Mouse (Mus musculus): Measurements from ENCODE around the gene Pygo1. TPM values are rescaled to one million over a fixed set of nuclear protein-coding genes. Genes with fewer than 3 reads are reported as not detected.

The Pygo1 gene
- polyA plus RNA-seq, 1 experiment, result not detected

DNA sequence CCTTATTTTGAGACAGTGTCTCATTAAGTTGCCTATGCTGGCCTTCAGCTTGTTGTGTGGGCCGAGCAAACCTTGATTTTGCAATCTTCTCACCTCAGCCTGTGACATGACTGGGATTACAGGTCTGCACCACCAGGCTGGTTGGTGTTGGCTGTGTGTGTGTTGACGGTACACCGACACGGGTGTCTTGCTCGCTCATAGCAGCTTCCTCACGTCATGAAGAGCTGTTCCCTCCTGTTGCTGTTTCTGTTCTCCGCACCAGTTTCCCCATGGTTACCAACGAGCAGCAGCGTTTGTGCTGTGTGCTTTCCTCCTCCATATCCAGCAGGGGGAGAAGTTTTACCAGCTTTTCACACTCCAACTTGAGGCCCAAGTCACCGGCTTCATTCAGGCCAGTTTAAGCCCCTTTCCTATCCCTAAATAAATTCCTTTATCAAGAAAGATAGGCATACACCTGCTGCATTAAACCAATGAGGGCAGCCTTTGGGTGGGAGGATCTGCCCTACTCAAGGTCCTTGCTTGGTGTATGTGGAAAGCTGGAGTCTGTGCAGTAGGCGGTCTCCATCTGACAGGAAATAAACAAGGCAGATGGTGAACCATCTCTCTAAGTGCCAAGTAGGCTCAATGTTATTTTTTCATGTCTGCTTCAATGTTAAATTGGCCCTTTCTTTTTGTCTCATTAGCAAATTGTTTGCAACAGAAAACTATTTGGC lies 43.1 kb downstream of the Pygo1 start:
- TF ChIP-seq GATA1 (IDR thresholded peaks at IDR 0.05; ENCODE audit: low read length), result no peak

- TF ChIP-seq GATA1 (IDR thresholded peaks at IDR 0.05; ENCODE audit: low read length), result no peak
These were observed 44.4 kb downstream of the Pygo1 start for GRCm38 (mm10) chr9:72969874-72970273.

- TF ChIP-seq GATA1 (IDR thresholded peaks at IDR 0.05; ENCODE audit: low read length), result no peak
These were observed 47.0 kb downstream of the Pygo1 start for GRCm38 (mm10) chr9:72972435-72972834.

DNA sequence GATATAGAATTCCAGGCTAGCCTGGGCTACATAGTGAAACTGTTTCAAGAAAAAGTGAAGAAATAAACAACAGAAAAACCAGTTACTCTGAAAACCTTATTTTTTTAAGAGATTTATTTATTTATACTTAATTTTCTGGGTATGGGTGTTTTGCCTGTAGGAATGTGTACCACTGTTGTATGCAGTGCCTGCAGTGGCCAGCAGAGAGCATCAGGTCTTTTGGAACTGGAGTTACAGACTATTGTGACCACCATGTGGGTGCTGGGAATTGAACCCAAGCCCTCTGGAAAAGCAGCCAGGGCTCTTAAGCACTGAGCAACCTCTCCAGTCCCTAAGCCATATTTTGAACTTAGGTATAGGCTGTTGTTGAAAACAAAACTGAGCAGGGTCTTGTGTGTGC lies 47.5 kb downstream of the Pygo1 start:
- TF ChIP-seq GATA1 (IDR thresholded peaks at IDR 0.05; ENCODE audit: low read length), result no peak

DNA sequence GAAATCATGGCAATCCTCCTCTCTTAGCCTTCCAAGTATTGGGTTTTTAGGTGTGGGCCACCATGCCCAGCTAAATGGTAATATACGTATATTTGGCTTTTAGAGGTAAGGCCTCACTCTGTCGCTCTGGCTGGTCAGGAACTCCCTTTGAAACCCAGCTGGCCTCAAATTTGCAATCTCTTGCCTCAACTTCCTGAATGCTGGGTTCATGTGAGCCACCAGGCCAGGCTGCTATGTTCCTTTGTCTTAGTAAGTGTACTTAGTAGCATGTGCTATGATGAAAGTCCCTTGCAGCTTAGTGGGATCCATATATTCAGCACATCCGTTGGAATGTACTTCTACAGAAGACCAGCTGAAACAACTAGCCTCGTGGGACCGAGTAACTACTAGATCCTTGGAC lies 49.3 kb downstream of the Pygo1 start:
- no peak for TF ChIP-seq GATA1 (IDR thresholded peaks at IDR 0.05; ENCODE audit: low read length)

- no peak for TF ChIP-seq GATA1 (IDR thresholded peaks at IDR 0.05; ENCODE audit: low read length)
These were observed 49.8 kb downstream of the Pygo1 start for GRCm38 (mm10) chr9:72975242-72975641.

- TF ChIP-seq GATA1 (IDR thresholded peaks at IDR 0.05; ENCODE audit: low read length), result no peak
These were observed 57.6 kb downstream of the Pygo1 start for GRCm38 (mm10) chr9:72983066-72983465.

DNA sequence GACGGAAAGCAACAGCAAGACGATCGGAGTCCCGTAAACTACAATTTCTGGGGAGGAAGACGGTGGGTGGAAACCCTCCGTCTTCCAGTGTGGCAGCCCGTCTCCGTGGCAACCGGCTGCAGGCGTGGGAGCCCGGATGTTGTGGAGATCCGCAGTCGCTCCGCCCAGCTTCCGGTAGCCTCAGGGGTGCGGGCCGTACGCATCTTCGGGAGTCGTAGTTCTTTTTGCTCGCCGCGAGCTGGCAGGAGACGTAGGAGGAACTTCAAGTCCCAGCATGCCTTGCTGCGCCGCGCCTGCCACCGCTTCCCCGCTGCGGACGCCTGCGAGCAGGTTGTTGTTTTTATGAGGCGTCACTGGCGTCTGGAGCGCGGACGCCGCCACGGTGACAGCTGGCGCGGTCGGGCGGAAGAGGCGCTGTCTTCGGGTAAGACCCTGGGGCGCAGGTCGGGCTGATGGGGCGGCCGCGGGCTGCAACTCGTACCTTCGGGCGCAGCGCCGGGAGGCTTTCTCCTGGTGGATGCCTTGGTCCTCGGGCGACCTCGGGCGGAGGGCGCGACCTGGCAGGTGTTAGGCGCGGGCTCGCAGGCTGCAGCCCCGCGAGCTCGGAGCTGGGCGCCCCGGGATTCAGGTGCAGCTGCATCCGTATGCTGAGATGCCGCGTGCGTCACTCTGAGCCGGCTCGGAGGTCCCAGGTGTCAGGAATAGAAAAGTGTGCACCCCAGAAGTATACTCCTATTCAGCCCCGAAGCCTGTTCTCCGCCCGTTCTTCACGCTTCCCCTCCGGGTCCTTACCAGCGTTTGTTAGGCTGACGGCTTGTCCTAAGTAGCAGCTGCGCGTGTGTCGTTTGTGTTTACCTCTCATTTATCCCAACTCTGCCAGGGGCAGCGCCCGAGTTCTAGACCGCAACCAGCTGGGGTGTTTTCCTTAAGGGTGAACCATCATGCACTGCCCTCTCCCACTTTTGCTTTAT lies 60.1 kb downstream of the Pygo1 start, which contains the start of the genes Ccpg1os and Ccpg1:
Ccpg1os (minus strand) TSS at position 133 of the 971 bp plus-strand sequence.
Ccpg1 (plus strand) TSS at position 180 of the 971 bp plus-strand sequence.
- TF ChIP-seq GATA1 (IDR thresholded peaks at IDR 0.05; ENCODE audit: low read length), result no peak

- TF ChIP-seq GATA1 (IDR thresholded peaks at IDR 0.05; ENCODE audit: low read length), result no peak
These were observed 62.3 kb downstream of the Pygo1 start for GRCm38 (mm10) chr9:72987703-72988102.

DNA sequence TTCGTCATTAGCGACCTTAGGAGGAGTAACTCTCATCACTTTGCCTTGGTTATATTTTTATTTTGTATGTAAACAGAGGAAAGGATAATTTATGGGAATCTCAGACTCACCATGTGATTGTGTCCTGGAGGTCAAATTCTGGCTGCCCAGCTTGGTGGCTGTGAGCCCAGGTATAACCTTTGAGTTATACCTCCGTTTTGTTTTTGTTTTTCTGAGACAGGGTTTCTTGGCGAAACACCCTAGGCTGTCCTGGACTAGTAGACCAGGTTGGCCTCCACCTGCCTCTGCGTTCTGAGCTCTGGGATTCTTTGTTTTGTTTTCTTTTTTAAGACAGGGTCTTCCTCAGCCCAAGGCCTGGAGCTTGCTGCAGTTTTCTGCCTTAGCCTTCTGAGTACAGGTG lies 63.3 kb downstream of the Pygo1 start:
- no peak for TF ChIP-seq GATA1 (IDR thresholded peaks at IDR 0.05; ENCODE audit: low read length)

DNA sequence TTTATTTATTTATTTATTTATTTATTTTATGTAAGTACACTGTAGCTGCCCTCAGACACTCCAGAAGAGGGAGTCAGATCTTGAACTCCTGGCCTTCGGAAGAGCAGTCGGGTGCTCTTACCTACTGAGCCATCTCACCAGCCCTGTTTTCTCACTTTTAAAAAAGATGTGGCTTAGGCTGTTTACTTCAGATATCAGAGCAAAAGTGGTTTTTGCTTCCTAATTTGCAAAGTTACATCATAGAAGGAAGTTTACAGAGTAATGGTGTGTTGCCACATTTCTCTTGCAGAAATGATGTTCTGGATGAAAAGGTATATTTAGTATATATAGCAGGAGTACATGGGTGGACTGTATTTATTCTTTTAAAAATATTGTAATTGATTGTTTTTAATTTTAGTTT lies 66.0 kb downstream of the Pygo1 start:
- no peak for TF ChIP-seq GATA1 (IDR thresholded peaks at IDR 0.05; ENCODE audit: low read length)

GRCm38 (mm10) chr9:72992576-72992975 lies 67.1 kb downstream of the Pygo1 start:
- TF ChIP-seq GATA1 (IDR thresholded peaks at IDR 0.05; ENCODE audit: low read length), result no peak

DNA sequence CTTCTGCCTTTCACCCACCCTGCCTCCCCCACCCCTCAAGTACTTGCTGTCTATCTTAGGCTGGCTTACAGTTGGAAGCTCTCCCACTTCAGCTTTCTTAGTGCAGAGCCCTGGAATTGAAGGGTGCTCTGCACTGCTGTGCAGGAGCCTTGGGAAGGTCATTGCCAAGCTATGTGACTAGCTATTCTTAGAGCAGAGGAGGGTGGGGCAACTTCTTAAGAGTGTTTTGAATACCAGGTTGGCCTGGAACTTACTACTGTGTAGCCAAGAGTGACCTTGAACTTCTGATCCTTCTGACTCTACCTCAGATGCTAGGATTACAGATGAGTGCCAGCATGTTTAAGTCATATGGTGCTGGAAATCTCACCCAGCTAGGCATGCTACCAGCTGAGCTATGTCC lies 70.7 kb downstream of the Pygo1 start:
- TF ChIP-seq GATA1 (IDR thresholded peaks at IDR 0.05; ENCODE audit: low read length), result no peak

- no peak for TF ChIP-seq GATA1 (IDR thresholded peaks at IDR 0.05; ENCODE audit: low read length)
These were observed 71.4 kb downstream of the Pygo1 start for GRCm38 (mm10) chr9:72996806-72997205.

DNA sequence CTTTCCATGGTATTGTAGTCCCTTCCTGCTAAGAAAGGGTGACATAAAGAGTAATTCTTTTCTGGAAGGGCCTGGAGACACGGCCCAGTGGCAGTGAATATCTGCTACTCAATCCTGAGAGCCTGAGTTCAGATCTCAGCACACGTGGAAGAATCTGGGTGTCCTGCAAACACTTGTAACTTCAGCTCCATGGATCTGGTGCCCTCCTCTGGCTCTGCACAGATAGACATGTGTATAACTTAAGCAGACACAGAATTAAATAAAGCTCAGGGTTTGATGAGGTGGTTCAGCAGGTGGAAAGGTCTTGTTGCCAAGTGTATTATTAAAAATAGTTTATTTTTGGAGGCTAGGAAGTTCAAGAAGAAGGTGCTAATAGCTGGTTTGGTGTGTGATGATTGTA lies 75.0 kb downstream of the Pygo1 start:
- TF ChIP-seq GATA1 (IDR thresholded peaks at IDR 0.05; ENCODE audit: low read length), result no peak

DNA sequence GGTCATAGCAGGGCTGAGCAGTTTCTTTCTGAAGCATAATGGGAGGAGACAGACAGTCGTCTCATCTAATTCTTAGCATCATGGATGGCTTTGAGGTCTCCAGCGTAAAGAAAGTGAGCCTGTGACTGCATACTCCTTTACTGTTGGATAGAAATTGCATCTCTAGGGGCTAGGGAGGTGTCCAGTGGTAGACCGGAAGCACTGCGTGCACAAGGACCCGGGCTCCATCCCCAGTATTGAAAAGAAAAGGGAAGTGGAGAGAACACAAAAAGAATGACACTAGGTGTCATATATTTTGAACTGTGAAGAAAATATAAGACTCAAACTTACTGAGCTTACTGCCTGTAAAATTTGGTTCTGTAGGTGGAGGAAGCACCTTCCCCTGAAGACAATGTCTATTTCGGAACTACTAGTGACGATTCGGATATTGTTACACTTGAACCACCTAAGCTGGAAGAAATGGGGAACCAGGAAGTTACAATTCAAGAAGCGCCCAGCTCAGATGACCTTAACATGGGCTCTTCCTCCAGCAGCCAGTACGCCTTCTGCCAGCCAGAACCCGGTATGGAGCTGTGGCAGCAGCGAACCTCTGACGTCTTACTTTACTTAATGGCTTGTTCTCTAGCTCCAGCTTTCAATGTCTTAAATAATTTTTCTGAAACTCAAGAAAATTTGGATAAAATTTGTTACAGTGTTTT lies 76.0 kb downstream of the Pygo1 start:
- no peak for TF ChIP-seq GATA1 (IDR thresholded peaks at IDR 0.05; ENCODE audit: low read length)

Other genes with a start within 250 kb of the Pygo1 start
- 0.24 and 0.30 TPM in 2 replicates for gene Prtg, start 118.8 kb upstream of the Pygo1 start, polyA plus RNA-seq (2012)
- gene Dyx1c1, start 33.1 kb downstream of the Pygo1 start, polyA plus RNA-seq (2012), result not detected in 2 replicates
- 0.03 TPM in 1 of 2 replicates, not detected in the other for gene Gm44503, start 33.2 kb downstream of the Pygo1 start, polyA plus RNA-seq (2012)
- gene Ccpg1os, start 59.7 kb downstream of the Pygo1 start, polyA plus RNA-seq (2012), result 0.27 and 0.31 TPM in 2 replicates
- 0.73 and 1.3 TPM in 2 replicates for gene Ccpg1, start 59.8 kb downstream of the Pygo1 start, polyA plus RNA-seq (2012)
- gene Pigb, start 114.7 kb downstream of the Pygo1 start, polyA plus RNA-seq (2012), result 1.3 and 1.7 TPM in 2 replicates
- gene Rab27a, start 119.2 kb downstream of the Pygo1 start, polyA plus RNA-seq (2012), result 3.2 and 4.2 TPM in 2 replicates
- 0.03 and 0.06 TPM in 2 replicates for gene Khdc3, start 176.2 kb downstream of the Pygo1 start, polyA plus RNA-seq (2012)
- gene Gm20509, start 176.8 kb downstream of the Pygo1 start, polyA plus RNA-seq (2012), result not detected in 2 replicates
- gene Rsl24d1, start 187.8 kb downstream of the Pygo1 start, polyA plus RNA-seq (2012), result 4.1 and 52.1 TPM in 2 replicates